Mouse (Mus musculus) lung, adult 2 months (tissue): ENCODE data around the gene Pik3ca. TPM values are rescaled to one million over a fixed set of nuclear protein-coding genes. Genes with fewer than 3 reads are reported as not detected.

Experiments
- DNase-seq: peaks from one replicate; pipeline ENCODE4 v3.0.0; 2022
- H3K4me1 ChIP-seq: fragments of 200-500 bp; 2 replicates; pipeline ENCODE4 v1.6.1; 2011; ENCODE audit warnings: low read length; ENCODE audit not compliant: control insufficient read depth, insufficient read depth
- H3K4me3 ChIP-seq: fragments of 200-500 bp; replicated peaks from 2 replicates; pipeline ENCODE3; 2011; ENCODE audit warnings: low read depth, mild to moderate bottlenecking, control low read depth, low read length; ENCODE audit errors: extremely low read depth
- CTCF ChIP-seq: fragments of 200-500 bp; IDR thresholded peaks from 2 replicates; pipeline ENCODE4 v1.5.1; 2011; ENCODE audit warnings: mild to moderate bottlenecking, low read length, control low read depth; ENCODE audit not compliant: insufficient read depth
- POLR2A ChIP-seq: fragments of 200-500 bp; IDR thresholded peaks from 2 replicates; pipeline ENCODE4 v1.6.1; 2011; ENCODE audit warnings: low read depth, mild to moderate bottlenecking, control low read depth, low read length, borderline replicate concordance; ENCODE audit errors: extremely low read depth
- WGBS: fragments of 180-500 bp; shearing (Covaris S2); methylation state at CpG from one replicate; pipeline ENCODE4 v1.1.7; 2018; 5-methylcytosine and 5-hydroxymethylcytosine counted together
- polyA plus RNA-seq: library from polyadenylated mRNA; depleted of rRNA; stranded (reverse); fragments of >200 nt; gene quantifications from 2 replicates; pipeline ENCODE4 v1.2.3, GENCODE M21; 2012

Gene Pik3ca
- polyA plus RNA-seq, 1 experiment: 11.4 TPM

GRCm38 (mm10) chr3:32399931-32400330 lies 2.5 kb downstream of the Pik3ca start:
- TF ChIP-seq CTCF (no peak), POLR2A (no peak)

GRCm38 (mm10) chr3:32401591-32401990 lies 4.1 kb downstream of the Pik3ca start:
- WGBS: 70% methylated on average over 3 of the region's 3 CpGs
- Histone ChIP-seq H3K4me3 (no peak overlapping the region), H3K4me1 (peaks cover 48% of the 10 kb centered on the region)
- TF ChIP-seq POLR2A (no peak), CTCF (no peak)
- DNase-seq: no peak

More at GRCm38 (mm10) chr3:32399931-32400330, 2.5 kb downstream of the Pik3ca start:
- WGBS: 17% methylated on average over 2 of the region's 2 CpGs
- Histone ChIP-seq H3K4me3 (no peak overlapping the region), H3K4me1 (peaks cover 38% of the 10 kb centered on the region)
- no peak for DNase-seq

DNA sequence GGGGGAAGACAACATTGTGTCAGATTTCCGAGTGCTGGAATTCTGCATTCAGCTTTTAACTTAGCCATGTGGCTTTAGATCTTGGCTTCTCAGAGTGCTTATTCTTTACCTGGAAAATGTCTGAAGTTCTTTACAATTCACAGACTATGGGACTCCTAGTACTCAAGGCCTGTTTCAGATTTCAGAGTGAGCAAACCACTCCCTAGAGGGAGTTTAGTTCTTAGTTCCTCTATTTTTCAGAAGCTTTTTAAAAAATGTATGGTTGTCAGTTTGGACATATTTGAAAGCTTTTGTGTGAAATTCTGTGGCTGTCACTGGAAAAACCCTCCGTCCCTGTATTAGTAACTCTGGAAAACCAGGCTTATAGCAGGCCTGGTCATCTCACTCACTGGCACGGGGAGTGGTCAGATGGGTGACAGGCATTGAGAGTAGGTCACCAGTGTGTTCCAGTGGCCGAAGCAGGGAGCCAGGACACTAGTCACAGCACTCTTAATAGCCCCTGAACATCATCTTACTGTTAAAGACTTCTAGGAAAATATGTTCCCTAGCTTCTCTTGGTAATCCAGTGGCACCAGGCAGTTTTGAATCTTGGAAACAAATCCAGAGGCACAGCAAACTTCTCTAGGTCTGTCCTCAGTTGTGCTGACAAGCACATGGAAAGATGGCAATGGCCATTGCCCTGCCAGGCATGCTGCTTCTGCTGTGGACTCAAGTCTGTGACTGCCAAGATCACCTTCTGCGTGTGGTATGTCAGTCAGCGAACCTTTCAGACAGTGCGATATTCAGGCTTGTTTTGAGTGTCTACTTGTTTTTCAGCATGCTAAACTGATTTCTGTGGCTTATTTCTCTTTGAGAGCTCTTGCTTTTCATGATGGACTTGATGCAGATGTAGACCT lies 5.8 kb downstream of the Pik3ca start:
- H3K4me1 ChIP-seq: peaks cover 55% of the 10 kb centered on the region
- H3K4me3 ChIP-seq: no peak overlapping the region
- 48% methylated on average over 7 of the region's 7 CpGs for WGBS
- no peak for DNase-seq
- no peak for TF ChIP-seq CTCF
- TF ChIP-seq POLR2A: no peak

DNA sequence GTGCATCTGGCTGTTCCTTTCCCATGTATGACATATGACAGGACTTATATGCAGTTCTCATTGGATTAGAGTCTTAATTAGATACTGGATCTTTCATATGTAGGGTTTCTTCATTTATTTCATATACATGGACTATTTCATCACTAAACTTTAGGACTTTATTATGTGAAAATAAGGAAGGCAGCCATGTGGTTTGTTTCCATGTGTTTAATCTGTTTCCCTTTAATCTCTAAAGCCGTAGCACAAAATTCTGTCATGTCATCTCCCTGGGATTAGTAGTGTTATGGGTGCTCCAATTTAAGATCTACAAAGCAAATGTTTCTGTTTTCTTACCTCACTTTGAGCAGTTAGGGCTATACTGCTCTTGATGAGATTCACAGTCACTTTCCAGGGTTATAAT lies 8.2 kb downstream of the Pik3ca start:
- DNase-seq: no peak
- H3K4me1 ChIP-seq: peaks cover 45% of the 10 kb centered on the region
- 54% methylated on average over 1 of the region's 1 CpGs for WGBS
- no peak for TF ChIP-seq CTCF
- TF ChIP-seq POLR2A: no peak
- H3K4me3 ChIP-seq: no peak overlapping the region

GRCm38 (mm10) chr3:32406804-32407203 lies 9.3 kb downstream of the Pik3ca start:
- H3K4me1 ChIP-seq: peaks cover 40% of the 10 kb centered on the region
- DNase-seq: no peak
- WGBS: 65% methylated on average over 6 of the region's 6 CpGs
- H3K4me3 ChIP-seq: no peak overlapping the region
- TF ChIP-seq CTCF (no peak), POLR2A (no peak)

DNA sequence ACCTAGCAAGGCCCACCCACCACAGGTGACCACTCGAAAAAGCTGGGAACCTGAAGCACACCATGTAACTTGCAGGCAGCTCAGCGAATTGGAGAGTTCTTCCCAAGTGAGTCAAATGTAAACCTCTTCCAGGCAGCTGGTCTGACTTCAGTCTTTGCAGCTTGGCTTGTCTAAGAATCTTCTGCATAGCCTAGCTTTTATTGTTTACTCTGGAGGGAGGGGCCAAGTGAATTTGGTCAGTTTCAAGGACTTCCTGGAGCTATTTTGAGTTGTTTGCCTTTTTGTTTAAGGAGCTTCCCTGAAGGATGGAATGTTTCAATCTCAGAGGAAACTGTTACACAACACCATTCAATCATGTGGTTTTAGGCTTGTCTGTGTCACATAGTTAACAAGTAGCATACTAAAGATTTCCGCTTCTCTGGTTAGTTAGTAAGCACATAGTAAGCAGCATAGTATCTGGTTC lies 11.4 kb downstream of the Pik3ca start:
- WGBS: 56% methylated on average over 3 of the region's 3 CpGs
- TF ChIP-seq POLR2A (no peak), CTCF (no peak)
- peaks cover 35% of the 10 kb centered on the region for H3K4me1 ChIP-seq
- no peak for DNase-seq
- no peak overlapping the region for H3K4me3 ChIP-seq

DNA sequence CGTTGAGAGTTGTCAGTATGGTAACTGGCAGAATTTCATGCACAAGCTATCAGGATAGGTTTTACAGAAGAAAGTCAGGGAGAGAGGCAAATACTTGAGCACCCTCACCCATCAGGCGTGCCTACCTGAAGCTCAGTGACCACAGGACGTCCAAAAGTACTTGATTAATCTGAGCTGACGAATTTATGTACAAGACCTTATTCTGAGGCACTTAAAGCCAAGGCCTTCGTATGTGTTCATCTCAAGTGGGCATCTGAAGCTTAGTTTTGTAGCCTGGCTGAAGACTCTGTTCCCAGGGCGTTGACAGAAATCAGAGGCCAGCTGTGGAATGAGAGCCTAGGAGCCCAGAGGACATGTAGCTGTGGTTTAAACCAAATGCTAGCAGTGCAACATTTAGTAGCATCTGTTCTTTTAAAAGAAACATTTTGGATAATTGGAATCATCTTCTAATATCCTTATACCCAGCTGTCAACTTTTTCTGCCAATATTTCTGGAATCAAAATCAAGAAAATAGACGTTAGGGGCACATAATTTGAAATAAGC lies 15.1 kb downstream of the Pik3ca start:
- Histone ChIP-seq H3K4me3 (no peak overlapping the region), H3K4me1 (peaks cover 31% of the 10 kb centered on the region)
- no peak for DNase-seq
- WGBS: 55% methylated on average over 7 of the region's 7 CpGs
- TF ChIP-seq CTCF (no peak), POLR2A (no peak)

- Histone ChIP-seq H3K4me3 (no peak overlapping the region), H3K4me1 (peaks cover 23% of the 10 kb centered on the region)
- no peak for DNase-seq
- no peak for TF ChIP-seq CTCF
- no peak for TF ChIP-seq POLR2A
- WGBS: 14% methylated on average over 4 of the region's 4 CpGs
These were observed 16.9 kb downstream of the Pik3ca start for GRCm38 (mm10) chr3:32414381-32414780.

- no peak overlapping the region for H3K4me3 ChIP-seq
- no peak for DNase-seq
- peaks cover 28% of the 10 kb centered on the region for H3K4me1 ChIP-seq
- WGBS: 43% methylated on average over 3 of the region's 3 CpGs
- TF ChIP-seq CTCF: no peak
- TF ChIP-seq POLR2A: no peak
These were observed 18.2 kb downstream of the Pik3ca start for GRCm38 (mm10) chr3:32415370-32416309.

DNA sequence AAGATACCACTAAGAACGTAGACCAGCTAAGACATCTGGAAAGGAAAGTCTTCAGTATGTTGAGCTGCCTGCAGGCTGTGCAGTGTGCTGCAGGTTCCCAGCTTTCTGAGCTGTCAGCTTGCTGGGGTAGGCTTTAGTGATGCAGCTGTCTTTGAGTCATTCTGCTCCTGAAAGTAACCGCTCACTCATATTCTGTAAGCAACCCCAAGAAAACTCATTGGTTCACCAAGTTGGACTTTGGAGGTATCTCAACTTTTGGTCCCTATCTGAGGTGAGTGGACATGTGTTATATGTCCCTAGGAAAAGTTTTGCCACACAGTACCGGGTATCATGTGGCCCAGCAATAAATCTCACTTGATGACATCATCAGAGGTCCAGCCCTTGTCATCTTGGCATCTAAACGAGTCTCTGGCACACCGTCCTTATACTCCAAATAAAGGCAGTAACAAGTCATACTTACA lies 20.3 kb downstream of the Pik3ca start:
- no peak for TF ChIP-seq POLR2A
- no peak for TF ChIP-seq CTCF
- DNase-seq: no peak
- Histone ChIP-seq H3K4me3 (no peak overlapping the region), H3K4me1 (peaks cover 34% of the 10 kb centered on the region)
- WGBS: 28% methylated on average over 5 of the region's 5 CpGs
